Mouse (Mus musculus) embryonic fibroblast, embryonic 13.5 days (primary cell): ENCODE data around the gene Mgrn1. TPM values are rescaled to one million over a fixed set of nuclear protein-coding genes. Genes with fewer than 3 reads are reported as not detected.

Source experiments
- H3K27ac ChIP-seq: 2 replicates; pipeline ENCODE4 v1.5.1; 2012; ENCODE audit warnings: low read length, control low read depth, inconsistent platforms; ENCODE audit not compliant: insufficient read depth
- H3K4me1 ChIP-seq: 2 replicates; pipeline ENCODE4 v1.6.1; 2011; ENCODE audit warnings: low read length; ENCODE audit not compliant: control insufficient read depth, insufficient read depth
- H3K4me3 ChIP-seq: 2 replicates; pipeline ENCODE4 v1.5.1; 2011; ENCODE audit warnings: mild to moderate bottlenecking, control low read depth, low read length; ENCODE audit not compliant: insufficient read depth
- CTCF ChIP-seq: IDR thresholded peaks from 2 replicates; pipeline ENCODE4 v1.5.1; 2011; ENCODE audit warnings: mild to moderate bottlenecking, control low read depth, low read length, moderate library complexity, borderline replicate concordance; ENCODE audit not compliant: insufficient read depth
- POLR2A ChIP-seq: IDR thresholded peaks from 2 replicates; pipeline ENCODE4 v1.6.1; 2011; ENCODE audit warnings: low read depth, mild to moderate bottlenecking, control low read depth, low read length, moderate library complexity
- polyA plus RNA-seq: library from polyadenylated mRNA; stranded (reverse); fragments of >200 nt; gene quantifications from 2 replicates; pipeline ENCODE4 v1.2.4, GENCODE M21; 2011; ENCODE audit warnings: low read depth; ENCODE audit not compliant: missing spikeins, insufficient read length

Mgrn1 gene
- polyA plus RNA-seq, 1 experiment = 66.9 TPM

DNA sequence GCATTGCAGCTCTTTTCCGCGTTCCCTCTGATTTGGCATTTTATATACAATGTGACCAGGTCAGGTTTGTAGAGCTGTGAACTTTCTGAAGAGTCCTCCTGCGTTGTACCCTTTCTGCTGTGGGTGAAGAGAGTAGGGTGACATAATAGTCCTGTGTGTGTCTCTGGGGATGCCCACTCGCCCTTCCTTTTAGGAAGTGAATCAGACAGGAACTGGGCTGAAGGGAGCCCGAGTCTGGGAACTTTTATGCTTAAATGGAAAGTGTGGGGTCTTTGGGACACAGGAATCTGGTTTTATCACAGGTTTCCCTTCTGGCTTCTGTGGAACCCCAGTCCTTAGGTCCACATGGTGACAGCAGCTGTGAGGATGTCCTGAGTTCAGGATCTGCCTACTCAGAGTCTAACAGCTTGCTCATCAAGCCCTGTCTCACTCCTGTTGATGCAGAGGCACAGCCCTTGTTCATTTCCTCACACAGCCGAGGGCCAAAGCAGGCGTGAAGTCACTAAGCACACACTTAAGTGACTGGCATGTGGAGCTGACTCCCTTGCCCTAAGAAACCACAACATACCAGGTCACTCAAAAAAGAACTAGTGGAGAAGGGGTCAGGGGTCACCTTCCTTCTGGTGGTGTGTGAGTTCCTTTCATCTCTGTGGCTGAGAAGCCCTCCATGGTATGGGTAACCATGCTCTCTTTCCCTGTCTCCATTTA lies 8.3 kb downstream of the Mgrn1 start:
- no peak overlapping the region for H3K27ac ChIP-seq
- no peaks in the 10 kb centered on the region for H3K4me1 ChIP-seq
- H3K4me3 ChIP-seq = no peak overlapping the region
- TF ChIP-seq CTCF = no peak
- no peak for TF ChIP-seq POLR2A

DNA sequence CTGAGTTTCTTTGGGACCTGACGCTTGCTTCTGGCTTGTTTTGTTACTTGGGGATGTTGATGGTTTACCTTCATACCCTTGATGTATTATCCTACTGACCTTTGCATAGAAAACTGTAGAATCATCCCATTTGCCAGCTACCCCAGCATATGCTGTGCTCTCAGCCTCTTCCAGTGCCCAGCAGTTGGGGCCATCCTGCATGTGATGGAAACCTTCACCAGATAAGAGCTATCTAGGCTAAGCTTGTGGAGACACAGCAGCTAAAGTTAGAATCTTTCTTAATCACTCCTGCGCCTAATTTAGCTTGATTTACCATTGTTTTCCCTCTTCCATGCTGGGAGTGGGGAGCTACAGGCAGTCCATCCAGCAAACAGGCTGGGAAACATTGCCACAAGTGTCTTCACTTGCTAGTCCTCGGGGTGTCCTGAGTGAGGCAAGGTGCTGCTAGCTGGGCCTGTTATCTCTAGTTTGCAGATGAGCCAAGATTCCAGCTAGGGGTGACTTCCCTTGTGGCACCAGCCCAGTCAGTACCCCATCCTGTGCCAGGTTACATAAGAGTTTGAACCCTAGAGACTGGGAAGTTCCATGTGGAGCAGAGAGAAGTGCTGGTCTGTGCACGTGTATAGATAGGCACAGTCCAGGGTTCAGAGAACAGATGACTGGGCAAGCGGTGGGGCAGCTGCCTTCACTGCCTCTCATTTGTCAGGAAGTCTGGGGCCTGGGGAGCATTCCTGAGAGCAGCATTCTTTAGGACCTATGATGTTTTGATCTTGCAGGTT lies 10.4 kb downstream of the Mgrn1 start:
- Histone ChIP-seq H3K4me3 (no peak overlapping the region), H3K27ac (no peak overlapping the region), H3K4me1 (peaks cover 2% of the 10 kb centered on the region; the same call in 1 of the 2 replicates)
- no peak for TF ChIP-seq CTCF
- TF ChIP-seq POLR2A = no peak

DNA sequence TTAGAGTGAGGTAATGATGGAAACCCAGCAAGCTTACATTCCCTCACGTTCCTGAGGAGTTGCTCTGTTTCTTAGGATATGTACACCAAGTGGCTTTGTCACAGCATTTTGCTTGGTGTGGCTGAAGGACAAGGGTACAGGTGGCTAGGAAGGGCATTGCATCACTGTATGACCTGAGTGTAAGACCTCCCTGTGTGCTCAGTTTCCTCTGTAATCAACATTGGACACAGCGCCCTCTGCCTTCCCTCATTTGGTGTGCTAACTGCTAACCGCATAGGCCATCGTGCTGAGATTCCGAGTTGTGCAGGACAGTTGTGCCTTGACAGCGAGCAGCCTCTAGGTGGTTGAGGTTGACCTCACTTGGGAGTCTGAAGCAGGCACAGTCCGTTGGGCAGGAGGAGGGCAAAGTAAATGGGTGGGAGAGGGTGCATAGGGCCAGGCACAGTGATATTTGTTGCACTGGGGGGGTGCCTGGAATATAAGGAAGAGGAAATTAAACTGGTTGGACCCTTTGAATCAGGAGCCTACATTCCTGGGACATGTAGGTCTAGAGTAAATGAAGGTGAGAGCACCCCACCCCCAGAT lies 11.2 kb downstream of the Mgrn1 start:
- Histone ChIP-seq H3K4me1 (peaks cover 2% of the 10 kb centered on the region; the same call in 1 of the 2 replicates), H3K4me3 (no peak overlapping the region), H3K27ac (no peak overlapping the region)
- TF ChIP-seq POLR2A = no peak
- peak; percentile 4; the same call in 1 of the 2 replicates for TF ChIP-seq CTCF

DNA sequence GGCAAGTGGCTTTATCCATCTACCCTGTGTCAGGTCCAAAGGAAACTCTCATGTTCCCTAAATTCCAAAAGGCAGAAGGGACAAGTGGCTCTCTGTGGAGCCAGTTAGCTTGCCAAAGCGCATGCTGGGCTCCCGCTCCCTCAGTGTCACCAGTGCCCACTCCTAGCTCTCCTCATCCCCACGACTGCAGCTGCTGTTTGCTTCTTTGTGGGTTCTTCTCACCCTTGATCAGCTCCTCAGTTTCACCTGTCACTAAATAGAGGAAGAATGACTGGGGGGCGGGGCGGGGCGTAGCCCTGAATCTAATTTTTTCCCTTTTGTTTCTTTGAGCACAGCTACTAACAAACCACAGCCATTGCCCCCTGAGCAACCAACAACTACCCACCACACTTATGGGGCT lies 12.8 kb downstream of the Mgrn1 start:
- H3K4me1 ChIP-seq = peaks cover 2% of the 10 kb centered on the region; the same call in 1 of the 2 replicates
- H3K4me3 ChIP-seq = no peak overlapping the region
- H3K27ac ChIP-seq = no peak overlapping the region
- TF ChIP-seq POLR2A = no peak
- no peak for TF ChIP-seq CTCF

DNA sequence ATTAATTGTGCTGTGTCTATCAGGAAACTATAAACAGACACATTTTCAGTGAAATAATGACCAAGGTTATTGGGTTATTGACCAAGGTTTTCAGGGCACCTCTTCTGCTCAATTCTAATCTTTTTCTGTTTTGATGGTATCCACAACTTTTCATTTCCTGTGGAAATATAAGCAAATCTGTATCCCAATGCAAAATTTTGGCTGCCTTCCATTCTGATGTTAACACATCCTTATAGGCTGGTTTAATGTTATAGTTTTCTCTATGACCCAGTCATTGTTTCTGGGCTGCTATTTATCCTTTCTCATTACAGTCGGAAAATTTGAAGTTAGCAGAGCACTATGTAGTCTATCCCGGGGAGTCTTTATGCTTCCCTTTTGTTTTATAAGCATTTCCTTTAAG lies 13.7 kb downstream of the Mgrn1 start:
- Histone ChIP-seq H3K4me3 (no peak overlapping the region), H3K4me1 (peaks cover 2% of the 10 kb centered on the region; the same call in 1 of the 2 replicates), H3K27ac (no peak overlapping the region)
- TF ChIP-seq CTCF (no peak), POLR2A (no peak)

DNA sequence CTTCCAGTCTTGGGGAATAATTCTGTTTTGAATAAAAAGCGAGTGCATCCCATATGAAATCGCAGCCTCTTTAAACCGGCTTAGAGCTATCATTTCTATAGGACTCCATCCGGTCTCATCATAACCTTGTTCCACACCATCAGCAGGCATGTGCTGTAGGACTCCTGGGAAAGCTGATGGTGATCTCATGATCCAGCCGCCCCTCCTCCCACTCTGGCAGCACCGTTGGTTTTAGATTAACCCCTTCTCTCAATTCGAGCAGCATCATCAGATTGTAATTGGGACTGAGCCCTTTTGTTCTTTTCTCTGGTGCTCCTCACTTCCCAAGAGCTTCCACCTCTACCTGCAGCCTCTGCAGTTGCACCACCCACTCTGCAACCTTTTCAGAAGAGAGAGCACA lies 15.1 kb downstream of the Mgrn1 start:
- TF ChIP-seq POLR2A (no peak), CTCF (no peak)
- no peak overlapping the region for H3K4me3 ChIP-seq

DNA sequence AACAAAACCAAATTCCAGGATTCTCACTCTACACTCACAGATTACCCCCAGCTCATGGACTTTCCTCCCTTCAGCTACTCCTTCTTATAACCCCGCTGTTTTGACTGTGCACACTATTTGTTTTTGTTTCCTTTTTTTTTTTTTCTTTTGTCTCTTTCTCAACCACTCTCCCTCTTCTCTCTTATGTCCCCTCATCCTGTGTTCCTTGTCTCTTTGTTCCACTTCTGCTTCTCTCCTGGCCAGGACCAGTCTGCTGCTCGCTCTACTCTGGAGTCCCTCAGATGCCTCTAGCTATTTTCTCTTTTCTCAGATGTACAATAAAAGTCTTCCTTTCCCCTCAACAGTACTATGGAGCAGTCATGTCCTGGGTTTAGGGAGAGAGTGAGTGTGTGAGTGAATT lies 16.3 kb downstream of the Mgrn1 start:
- no peak for TF ChIP-seq CTCF
- no peak for TF ChIP-seq POLR2A
- Histone ChIP-seq H3K4me3 (no peak overlapping the region), H3K27ac (no peak overlapping the region), H3K4me1 (peaks cover 2% of the 10 kb centered on the region; the same call in 1 of the 2 replicates)

More for the DNA sequence above, 15.1 kb downstream of the Mgrn1 start:
- Histone ChIP-seq H3K4me1 (peaks cover 2% of the 10 kb centered on the region; the same call in 1 of the 2 replicates), H3K27ac (no peak overlapping the region)

DNA sequence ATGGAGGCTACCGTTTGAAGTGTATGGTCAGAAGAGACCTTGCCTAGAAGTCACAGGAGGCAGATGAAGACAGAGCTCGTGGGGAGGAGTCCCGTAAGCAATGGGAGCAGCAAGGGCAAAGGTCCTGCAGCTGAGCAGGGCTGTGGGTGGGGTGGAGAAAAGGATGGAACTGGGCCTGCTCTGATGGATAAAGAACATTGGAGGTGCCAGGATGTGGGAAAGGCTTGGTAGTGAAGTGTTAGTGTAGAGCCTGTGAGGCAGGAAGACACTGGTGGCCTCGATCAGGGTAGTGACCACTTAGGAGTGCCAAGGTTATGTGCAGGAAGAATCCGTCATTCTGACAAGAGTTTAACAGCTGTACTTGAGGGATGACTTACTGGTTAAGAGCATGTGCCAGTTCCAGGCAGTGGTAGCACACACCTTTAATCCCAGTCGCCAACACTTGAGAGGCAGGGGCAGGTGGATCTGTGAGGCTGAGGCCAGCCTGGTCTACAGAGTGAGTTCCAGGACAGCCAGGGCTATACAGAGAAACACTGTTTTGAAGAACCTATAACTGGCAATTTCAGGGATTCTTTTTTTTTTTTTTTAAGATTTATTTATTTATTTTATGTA lies 17.5 kb downstream of the Mgrn1 start:
- Histone ChIP-seq H3K27ac (no peak overlapping the region), H3K4me3 (no peak overlapping the region), H3K4me1 (peaks cover 2% of the 10 kb centered on the region; the same call in 1 of the 2 replicates)
- no peak for TF ChIP-seq POLR2A
- TF ChIP-seq CTCF = no peak

DNA sequence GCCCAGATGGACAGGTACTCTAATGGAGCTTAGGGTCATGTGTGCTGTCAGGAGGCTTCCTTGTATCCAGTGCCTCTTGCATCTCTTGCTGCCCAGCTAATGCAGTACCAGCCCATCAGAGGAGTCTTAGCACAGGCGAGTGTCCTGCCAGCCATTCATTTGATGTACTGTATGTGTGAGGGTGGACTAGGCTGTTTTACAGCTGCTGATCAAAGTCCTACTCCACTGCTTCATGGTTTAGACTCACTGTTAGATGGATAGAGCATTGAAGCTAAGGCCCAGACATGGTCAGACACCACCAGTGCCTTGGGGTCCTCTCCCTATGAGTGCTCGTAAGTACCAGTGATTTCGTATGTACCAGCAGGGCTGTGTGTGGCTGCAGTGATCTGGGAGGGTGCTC lies 18.8 kb downstream of the Mgrn1 start:
- Histone ChIP-seq H3K4me1 (peaks cover 2% of the 10 kb centered on the region; the same call in 1 of the 2 replicates), H3K4me3 (no peak overlapping the region), H3K27ac (no peak overlapping the region)
- TF ChIP-seq CTCF (no peak), POLR2A (no peak)
